Mouse (Mus musculus): Measurements from ENCODE around the gene Phka2.

- no peak for TF ChIP-seq MYOG (IDR thresholded peaks at IDR 0.05; ENCODE audit: control insufficient read depth, extremely low read depth, insufficient read length)
- TF ChIP-seq CTCF (IDR thresholded peaks at IDR 0.05; ENCODE audit: control insufficient read depth, insufficient read depth, insufficient read length), result no peak
- TF ChIP-seq MAX (IDR thresholded peaks at IDR 0.05), result no peak
These were observed 7.0 kb upstream of the Phka2 start for GRCm38 (mm10) chrX:160494921-160495320.
